Mouse (Mus musculus): ENCODE measurements around the gene Hps5. TPM values are rescaled to one million over a fixed set of nuclear protein-coding genes. Genes with fewer than 3 reads are reported as not detected.

Gene Hps5
- total and polyA plus RNA-seq, 2 experiments from 2014 or later, result 9.0 to 24.6 TPM

DNA sequence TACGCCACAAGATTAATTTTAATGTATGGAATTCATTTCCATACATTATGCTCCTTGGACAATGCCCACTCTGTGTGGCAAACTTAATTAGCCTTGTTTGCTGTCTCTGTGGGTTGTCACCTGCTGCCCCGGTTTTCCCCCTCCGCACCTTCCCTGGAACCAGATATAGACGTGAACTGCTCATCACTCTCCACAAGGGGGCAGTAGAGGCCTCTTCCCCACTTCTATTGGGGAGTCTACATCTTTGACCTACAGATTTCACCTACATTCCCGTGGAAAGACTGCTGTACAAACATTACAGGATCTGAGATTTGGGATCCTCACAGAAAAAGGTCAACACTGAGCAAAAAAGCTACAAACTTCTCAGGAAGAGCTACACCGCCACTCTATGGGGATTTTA lies 81.3 kb downstream of the Hps5 start:
- 30% methylated on average over 6 of the region's 6 CpGs for WGBS
- Histone ChIP-seq H3K36me3 (ENCODE audit: insufficient read depth, low read length) (no peaks in the 10 kb centered on the region), H3K27ac (ENCODE audit: low read depth, low read length) (no peak overlapping the region), H3K4me3 (ENCODE audit: low read depth, low read length) (no peak overlapping the region), H3K4me2 (ENCODE audit: low read depth, low read length, poor library complexity, severe bottlenecking) (no peak overlapping the region), H3K4me1 (ENCODE audit: insufficient read depth, low read length) (no peaks in the 10 kb centered on the region; the same call in 1 of the 2 replicates), H3K27me3 (ENCODE audit: insufficient read depth, low read length) (no peaks in the 10 kb centered on the region; the same call in 1 of the 2 replicates), H3K9me3 (ENCODE audit: low read length) (no peaks in the 10 kb centered on the region), H3K9ac (replicated peaks; ENCODE audit: low read length, poor library complexity, severe bottlenecking) (no peak overlapping the region)
- peak; percentile 79 for TF ChIP-seq CTCF (IDR thresholded peaks at IDR 0.05)
- ATAC-seq (ENCODE audit: low FRiP score) (no peak), DNase-seq (ENCODE audit: low spot score) (peak; percentile 57)

DNA sequence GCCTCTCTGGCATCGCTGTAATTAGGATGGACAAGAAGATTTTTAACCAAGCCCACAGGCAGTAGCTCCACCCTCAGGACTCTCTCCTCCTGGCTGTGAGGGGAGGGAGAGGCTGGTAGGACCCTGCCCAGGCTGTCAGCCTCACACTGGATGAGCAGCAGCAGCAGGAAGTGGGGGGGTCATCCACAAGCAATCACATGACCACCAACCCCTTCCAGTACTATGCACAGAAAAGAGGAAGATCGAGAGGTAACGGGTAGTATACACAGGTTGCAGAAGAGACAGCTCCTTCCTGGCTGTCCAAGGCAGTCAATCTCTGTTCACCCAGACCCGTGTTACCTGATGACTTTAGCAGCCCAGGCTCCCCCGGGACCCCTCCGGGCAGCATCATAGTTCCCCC lies 83.6 kb downstream of the Hps5 start:
- DNase-seq (ENCODE audit: low spot score), result no peak
- 77% methylated on average over 6 of the region's 6 CpGs for WGBS

More for the DNA sequence above, 83.6 kb downstream of the Hps5 start:
- no peak overlapping the region for H3K9ac ChIP-seq (replicated peaks; ENCODE audit: low read length, poor library complexity, severe bottlenecking)
- H3K27me3 ChIP-seq (ENCODE audit: insufficient read depth, low read length), result no peaks in the 10 kb centered on the region
- H3K4me3 ChIP-seq (ENCODE audit: low read depth, low read length), result no peak overlapping the region
- ATAC-seq (ENCODE audit: low FRiP score), result no peak
- H3K27ac ChIP-seq (ENCODE audit: low read depth, low read length), result no peak overlapping the region
- no peak overlapping the region for H3K4me2 ChIP-seq (ENCODE audit: low read depth, low read length, poor library complexity, severe bottlenecking)
- no peak for TF ChIP-seq CTCF (IDR thresholded peaks at IDR 0.05)
- H3K4me1 ChIP-seq (ENCODE audit: insufficient read depth, low read length), result no peaks in the 10 kb centered on the region; the same call in 1 of the 2 replicates
- no peaks in the 10 kb centered on the region for H3K9me3 ChIP-seq (ENCODE audit: low read length)
- H3K36me3 ChIP-seq (ENCODE audit: insufficient read depth, low read length), result no peaks in the 10 kb centered on the region

Other genes starting within 250 kb of the Hps5 start
- 47.5 and 49.1 TPM in 2 replicates for gene Sergef, start 156.3 kb downstream of the Hps5 start, total RNA-seq (2014; rRNA removed)
- 47.8 and 50.9 TPM in 2 replicates for gene Sergef, start 156.3 kb downstream of the Hps5 start, polyA plus RNA-seq (2015; fragmentation: Nextera tagmentation; extraction: Ambion mirVana)
- gene Tph1, start 123.5 kb downstream of the Hps5 start, total RNA-seq (2014; rRNA removed), result 2.3 TPM in 1 of 2 replicates, not detected in the other
- gene Tph1, start 123.5 kb downstream of the Hps5 start, polyA plus RNA-seq (2015; fragmentation: Nextera tagmentation; extraction: Ambion mirVana), result 0.49 and 1.5 TPM in 2 replicates
- gene Saal1, start 85.4 kb downstream of the Hps5 start, total RNA-seq (2014; rRNA removed), result 12.1 and 13.6 TPM in 2 replicates
- gene Saal1, start 85.4 kb downstream of the Hps5 start, polyA plus RNA-seq (2015; fragmentation: Nextera tagmentation; extraction: Ambion mirVana), result 10.2 and 10.6 TPM in 2 replicates
- not detected in 2 replicates for gene Saa3, start 80.4 kb downstream of the Hps5 start, total RNA-seq (2014; rRNA removed)
- gene Saa3, start 80.4 kb downstream of the Hps5 start, polyA plus RNA-seq (2015; fragmentation: Nextera tagmentation; extraction: Ambion mirVana), result 0.30 TPM in 1 of 2 replicates, not detected in the other
- gene Saa4, start 63.5 kb downstream of the Hps5 start, total RNA-seq (2014; rRNA removed), result not detected in 2 replicates
- gene Saa4, start 63.5 kb downstream of the Hps5 start, polyA plus RNA-seq (2015; fragmentation: Nextera tagmentation; extraction: Ambion mirVana), result not detected in 2 replicates
- gene Saa1, start 53.1 kb downstream of the Hps5 start, total RNA-seq (2014; rRNA removed), result not detected in 2 replicates
- 0.28 and 0.50 TPM in 2 replicates for gene Saa1, start 53.1 kb downstream of the Hps5 start, polyA plus RNA-seq (2015; fragmentation: Nextera tagmentation; extraction: Ambion mirVana)
- gene Saa2, start 44.3 kb downstream of the Hps5 start, total RNA-seq (2014; rRNA removed), result not detected in 2 replicates
- gene Saa2, start 44.3 kb downstream of the Hps5 start, polyA plus RNA-seq (2015; fragmentation: Nextera tagmentation; extraction: Ambion mirVana), result not detected in 2 replicates
- 32.9 and 50.2 TPM in 2 replicates for gene Gtf2h1, start within 50 bp of the Hps5 start, total RNA-seq (2014; rRNA removed)
- gene Gtf2h1, start within 50 bp of the Hps5 start, polyA plus RNA-seq (2015; fragmentation: Nextera tagmentation; extraction: Ambion mirVana), result 36.4 and 38.2 TPM in 2 replicates
- gene Ldha, start 45.4 kb upstream of the Hps5 start, total RNA-seq (2014; rRNA removed), result 341 and 345 TPM in 2 replicates
- gene Ldha, start 45.4 kb upstream of the Hps5 start, polyA plus RNA-seq (2015; fragmentation: Nextera tagmentation; extraction: Ambion mirVana), result 604 and 701 TPM in 2 replicates
- not detected in 2 replicates for gene Ldhc, start 65.1 kb upstream of the Hps5 start, total RNA-seq (2014; rRNA removed)
- gene Ldhc, start 65.1 kb upstream of the Hps5 start, polyA plus RNA-seq (2015; fragmentation: Nextera tagmentation; extraction: Ambion mirVana), result 0.22 and 0.32 TPM in 2 replicates
- gene Tsg101, start 123.9 kb upstream of the Hps5 start, total RNA-seq (2014; rRNA removed), result 134 and 135 TPM in 2 replicates
- 323 and 329 TPM in 2 replicates for gene Tsg101, start 123.9 kb upstream of the Hps5 start, polyA plus RNA-seq (2015; fragmentation: Nextera tagmentation; extraction: Ambion mirVana)
- 10.1 and 10.6 TPM in 2 replicates for gene Uevld, start 162.5 kb upstream of the Hps5 start, total RNA-seq (2014; rRNA removed)
- 3.7 TPM in 2 replicates for gene Uevld, start 162.5 kb upstream of the Hps5 start, polyA plus RNA-seq (2015; fragmentation: Nextera tagmentation; extraction: Ambion mirVana)
- not detected in 2 replicates for gene Gm9999, start 187.5 kb upstream of the Hps5 start, total RNA-seq (2014; rRNA removed)
- not detected in 2 replicates for gene Gm9999, start 187.5 kb upstream of the Hps5 start, polyA plus RNA-seq (2015; fragmentation: Nextera tagmentation; extraction: Ambion mirVana)
- gene Spty2d1, start 212.3 kb upstream of the Hps5 start, total RNA-seq (2014; rRNA removed), result 8.8 and 10.7 TPM in 2 replicates
- 3.8 and 4.7 TPM in 2 replicates for gene Spty2d1, start 212.3 kb upstream of the Hps5 start, polyA plus RNA-seq (2015; fragmentation: Nextera tagmentation; extraction: Ambion mirVana)